Mouse (Mus musculus) kidney, postnatal 14 days (tissue): ENCODE results near the gene Fgfr2.

ENCODE experiments used
- DNase-seq: peaks from one replicate; pipeline ENCODE4 v3.0.0; 2022; ENCODE audit warnings: mixed read lengths

Gene Fgfr2

GRCm38 (mm10) chr7:131881876-131882615, 1241.1 kb downstream of the Fgfr2 start:
- peak; percentile 68 for DNase-seq

DNA sequence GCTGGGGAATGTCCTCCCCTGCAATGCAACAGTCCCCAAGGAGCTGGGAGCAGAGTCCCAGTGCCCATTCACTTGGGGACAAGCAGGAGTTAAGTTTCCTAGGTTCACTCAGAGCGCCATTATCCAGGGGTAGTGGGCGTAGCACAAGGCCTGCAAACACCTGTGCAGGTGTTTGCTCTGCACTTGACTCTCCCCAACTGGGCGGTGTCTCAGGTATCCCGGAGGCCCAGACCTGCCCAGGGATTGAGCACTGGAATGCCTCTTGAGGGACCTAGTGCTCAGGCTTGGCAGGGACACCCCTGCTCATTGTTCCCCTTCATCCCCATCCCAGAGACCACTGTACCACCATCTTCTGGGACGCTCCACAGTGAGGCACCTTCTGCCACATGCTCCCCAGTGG, 1243.0 kb downstream of the Fgfr2 start:
- DNase-seq, result no peak

- no peak for DNase-seq
These were observed 1244.3 kb downstream of the Fgfr2 start for GRCm38 (mm10) chr7:131878846-131879245.

GRCm38 (mm10) chr7:131861157-131861556, 1262.0 kb downstream of the Fgfr2 start:
- DNase-seq, result no peak

DNA sequence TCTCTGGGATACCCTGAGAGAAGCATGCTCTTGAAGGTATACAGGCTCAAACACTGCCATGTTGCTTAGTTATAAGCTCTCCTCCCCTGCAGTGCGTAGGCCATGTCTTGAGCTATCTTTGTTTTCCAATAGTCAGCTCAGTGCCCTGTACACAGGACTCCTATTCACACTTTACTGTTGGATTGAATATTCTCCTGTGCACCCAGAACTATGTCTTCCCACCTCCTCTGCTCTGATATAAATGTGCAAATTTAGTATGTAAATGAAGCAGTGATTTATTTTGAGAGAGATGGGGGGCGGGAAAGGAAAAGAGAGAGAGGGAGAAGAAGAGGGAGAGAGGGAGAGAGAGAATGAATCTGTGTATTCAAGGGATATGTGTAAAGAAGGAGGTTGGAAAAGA, 1267.5 kb downstream of the Fgfr2 start:
- DNase-seq, result no peak

- DNase-seq, result no peak
These were observed 1272.6 kb downstream of the Fgfr2 start for GRCm38 (mm10) chr7:131850579-131850978.

DNA sequence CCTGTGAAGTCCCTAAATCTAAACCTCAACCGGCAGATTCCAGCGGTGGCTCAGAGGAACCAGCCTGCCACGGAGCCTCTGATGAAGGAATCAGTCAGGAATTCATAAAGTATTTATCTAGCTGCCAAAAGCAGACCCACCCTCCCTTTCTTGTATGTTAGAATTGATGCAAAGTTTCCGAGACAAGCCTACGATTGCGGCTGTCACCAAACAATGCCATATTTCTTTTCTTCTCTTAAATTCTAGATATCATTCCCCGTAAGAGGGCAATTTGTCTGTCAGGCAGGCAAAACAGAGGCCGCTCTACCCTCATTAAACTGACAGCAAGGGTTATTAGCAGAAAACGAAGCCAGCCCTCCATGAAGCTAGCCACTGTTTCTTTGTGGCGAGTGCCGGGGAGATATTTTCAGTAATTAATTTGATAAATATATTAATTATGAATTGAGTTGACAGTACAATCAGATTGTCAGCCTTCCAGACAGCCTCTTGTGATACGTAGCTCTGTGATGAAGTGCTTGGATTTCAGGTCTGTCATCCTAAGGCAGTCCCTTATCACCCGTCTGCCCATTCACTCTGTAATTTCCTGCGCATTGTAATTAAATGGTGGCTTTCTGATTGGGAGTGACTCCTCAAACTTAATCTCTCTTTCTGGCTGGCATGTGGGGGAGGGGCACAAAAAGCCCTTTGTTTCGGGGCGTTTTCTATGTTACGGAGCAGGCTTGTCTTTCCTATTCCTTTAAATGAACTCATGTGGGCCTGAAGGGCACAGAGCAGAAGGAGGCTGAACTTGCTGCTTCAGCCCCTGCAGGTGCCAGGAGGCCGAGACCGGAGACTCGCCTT, 1276.9 kb downstream of the Fgfr2 start:
- no peak for DNase-seq

GRCm38 (mm10) chr7:131830261-131830660, 1292.9 kb downstream of the Fgfr2 start:
- DNase-seq, result no peak

- no peak for DNase-seq
These were observed 1296.3 kb downstream of the Fgfr2 start for GRCm38 (mm10) chr7:131826811-131827210.

GRCm38 (mm10) chr7:131817976-131818375, 1305.2 kb downstream of the Fgfr2 start:
- no peak for DNase-seq

DNA sequence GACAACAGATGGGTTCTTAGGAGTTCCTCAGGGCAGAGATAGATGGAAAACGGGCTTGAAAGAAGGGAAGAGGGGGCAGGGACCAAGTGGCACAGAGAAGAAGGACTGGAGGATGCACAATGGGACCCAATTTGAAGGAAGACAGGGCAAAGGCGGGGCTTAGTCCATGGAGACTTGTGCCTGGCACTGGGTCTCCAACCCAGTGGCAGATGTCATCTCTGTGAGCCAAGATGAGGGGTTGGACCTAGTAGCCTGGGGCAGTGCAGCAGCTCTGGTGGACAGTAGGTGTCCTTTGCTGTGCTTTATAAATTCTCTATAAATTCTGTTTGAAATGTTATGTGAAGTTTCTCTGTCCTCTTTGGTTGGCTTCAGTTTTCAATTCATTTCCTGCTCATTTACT, 1306.5 kb downstream of the Fgfr2 start:
- DNase-seq, result no peak

- no peak for DNase-seq
These were observed 1311.0 kb downstream of the Fgfr2 start for GRCm38 (mm10) chr7:131812116-131812515.

- no peak for DNase-seq
These were observed 1312.2 kb downstream of the Fgfr2 start for GRCm38 (mm10) chr7:131810916-131811315.

DNA sequence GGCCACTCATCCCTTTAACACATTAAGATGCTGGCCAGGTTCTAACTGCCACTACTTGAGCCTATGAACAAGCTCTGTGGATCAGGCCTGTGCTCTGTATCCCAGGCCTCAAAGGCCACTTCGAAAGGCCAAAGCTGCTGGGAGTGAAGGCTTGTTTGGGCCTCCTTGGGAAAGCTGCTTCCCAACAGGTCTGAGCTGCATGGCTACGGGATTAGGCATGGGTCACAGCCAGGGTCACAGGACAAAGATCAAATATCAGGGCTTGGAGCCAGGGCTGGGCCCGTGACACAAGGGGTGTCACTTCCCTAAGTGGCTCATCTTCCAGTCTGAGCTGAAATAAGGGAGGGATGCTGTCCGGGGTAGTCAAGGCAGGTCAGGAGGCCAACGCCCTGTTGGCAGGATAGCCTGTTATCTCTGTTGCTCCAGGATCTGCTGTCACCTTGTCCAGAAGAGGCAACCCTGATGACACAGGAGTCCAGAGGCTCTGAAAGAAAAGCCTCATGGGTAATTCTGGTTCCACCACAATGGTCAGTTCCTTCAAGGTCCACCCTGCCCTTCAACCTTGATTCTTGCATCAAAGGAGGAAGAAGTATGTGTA, 1313.5 kb downstream of the Fgfr2 start:
- no peak for DNase-seq

DNA sequence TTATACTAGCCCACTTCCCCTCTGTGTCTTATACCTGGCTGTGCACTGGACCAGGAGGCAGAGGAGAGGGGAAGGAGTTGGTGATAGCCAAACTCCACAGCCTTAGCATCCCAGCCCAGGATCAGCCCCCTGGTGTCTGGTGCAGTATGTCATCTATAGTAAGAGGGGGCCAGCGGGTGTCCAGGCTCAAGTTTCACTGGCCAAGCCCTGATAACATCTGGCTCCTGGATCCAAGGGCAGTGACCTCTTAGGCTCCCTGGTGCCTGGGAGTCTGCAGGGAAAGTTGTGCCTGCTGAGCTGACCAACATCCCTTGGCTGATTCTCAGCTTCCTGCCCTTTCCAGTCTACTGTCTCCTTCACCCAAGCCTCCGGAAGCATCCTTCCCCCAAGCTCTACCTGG, 1315.9 kb downstream of the Fgfr2 start:
- no peak for DNase-seq

DNA sequence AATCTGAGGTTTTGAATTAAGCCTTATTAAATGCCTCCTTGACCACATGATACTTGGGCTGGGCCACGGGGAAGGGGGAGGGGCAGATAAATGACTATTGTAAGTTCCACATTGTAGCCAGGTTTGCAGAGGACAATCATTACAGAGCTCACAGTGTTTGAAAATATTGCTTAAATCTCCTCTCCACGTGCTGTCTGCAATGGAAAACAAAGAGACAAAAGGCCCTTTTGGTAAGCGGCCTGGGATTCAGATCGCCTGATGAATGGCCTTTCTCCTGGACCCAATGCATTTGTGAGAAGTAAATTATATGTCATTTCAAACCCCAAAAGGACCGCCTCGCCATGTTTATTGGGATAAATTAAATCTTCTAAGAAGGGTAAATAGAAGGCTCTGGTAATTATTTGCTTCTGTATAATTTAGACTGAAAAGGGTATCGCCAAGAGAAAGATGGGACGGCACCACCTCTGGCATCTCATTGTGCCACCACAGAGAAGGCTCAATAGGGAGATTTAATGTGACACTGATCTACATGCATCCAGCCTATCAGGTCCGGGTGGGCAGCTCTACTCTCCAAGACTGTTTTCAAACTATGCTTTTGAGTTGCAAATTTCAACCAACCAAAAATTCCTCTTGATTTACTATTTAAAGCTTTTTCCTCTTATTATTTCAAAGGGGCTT, 1317.5 kb downstream of the Fgfr2 start:
- DNase-seq, result no peak

- peak; percentile 27 for DNase-seq
These were observed 1322.6 kb downstream of the Fgfr2 start for GRCm38 (mm10) chr7:131800416-131801045.

DNA sequence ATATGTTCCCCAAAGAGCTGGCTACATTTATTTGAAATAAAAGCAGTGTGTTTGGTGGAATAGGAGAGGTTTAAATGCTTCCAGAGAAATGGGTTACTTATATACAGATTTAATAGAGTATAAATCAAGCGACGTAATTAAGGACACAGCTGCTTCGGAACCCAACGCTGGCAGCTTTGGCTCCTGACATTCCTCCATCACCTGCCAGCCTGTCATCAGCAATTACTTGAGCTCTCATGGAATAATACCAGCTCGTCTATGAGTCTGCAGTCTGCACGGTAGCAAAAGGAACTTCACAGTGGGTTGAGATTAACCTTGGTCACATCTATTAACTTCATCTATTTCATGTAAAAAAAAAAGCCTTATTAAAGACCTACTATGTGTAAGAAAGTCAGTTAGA, 1326.0 kb downstream of the Fgfr2 start:
- DNase-seq, result no peak

DNA sequence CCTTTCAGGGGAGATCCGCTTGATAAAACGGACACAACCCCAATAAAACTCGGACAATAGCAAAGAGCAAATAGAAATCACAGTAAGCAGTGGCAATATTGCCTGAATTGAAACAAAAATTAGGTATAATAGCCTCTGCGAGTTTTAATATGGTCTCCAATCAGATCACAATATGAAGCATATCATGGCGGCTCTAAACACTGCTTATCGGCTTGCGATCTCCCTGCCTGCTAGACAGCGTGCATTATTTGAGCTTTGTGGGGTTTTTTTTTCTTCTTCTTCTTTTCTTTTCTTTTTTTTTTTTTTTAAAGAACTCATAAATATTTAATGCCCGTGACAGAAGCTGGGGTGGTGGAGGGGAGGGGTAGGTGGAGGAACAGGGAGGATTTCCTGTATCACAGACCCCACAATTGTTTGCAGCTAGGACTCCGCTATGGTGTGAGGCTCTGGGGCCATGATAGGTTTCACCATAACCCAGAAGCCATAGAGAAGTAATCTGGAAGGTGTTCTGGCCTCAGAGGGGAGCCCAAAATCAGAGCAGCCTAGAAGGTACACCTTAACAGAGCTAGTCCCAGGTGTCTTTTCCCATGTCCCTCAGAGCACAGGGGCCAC, 1334.4 kb downstream of the Fgfr2 start:
- DNase-seq, result no peak

GRCm38 (mm10) chr7:131785721-131786120, 1337.4 kb downstream of the Fgfr2 start:
- no peak for DNase-seq

DNA sequence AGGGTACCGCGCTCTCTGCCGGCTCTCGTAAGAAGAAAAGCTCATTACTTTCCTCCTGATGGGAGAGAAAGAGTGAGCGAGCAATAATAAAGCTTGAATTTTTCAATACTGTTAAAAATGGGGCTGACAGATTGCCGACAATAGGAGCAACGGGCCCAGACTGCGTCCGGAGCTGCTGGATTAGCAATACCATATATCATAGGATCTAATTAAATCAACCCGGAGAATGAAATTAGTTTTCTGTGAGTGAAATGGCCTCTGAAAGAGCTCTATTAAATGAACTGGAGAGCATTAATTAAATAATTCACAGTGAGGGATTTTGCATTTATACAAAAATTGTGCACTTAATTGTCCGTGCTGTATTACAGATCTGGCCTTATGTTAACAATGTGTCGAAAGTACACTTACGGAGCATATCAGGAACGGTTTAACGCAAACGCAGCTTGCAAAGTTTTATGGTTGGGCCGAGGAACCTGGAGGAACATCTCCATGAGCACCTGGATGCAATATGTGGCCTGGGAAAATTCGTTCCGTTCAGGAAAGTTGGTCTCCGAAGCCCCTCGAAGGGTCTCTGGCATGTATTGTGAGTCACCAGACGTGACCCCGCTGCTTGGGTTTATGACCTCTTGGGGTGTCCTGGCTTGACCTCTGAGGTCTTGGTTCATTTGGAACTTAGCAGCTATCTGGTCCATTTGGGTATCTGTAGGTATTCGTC, 1344.7 kb downstream of the Fgfr2 start:
- no peak for DNase-seq
